Mouse (Mus musculus) liver, embryonic 14.5 days (tissue): ENCODE measurements around the gene Sdhaf3.

Experiments
- CTCF ChIP-seq: IDR thresholded peaks from 2 replicates; pipeline ENCODE4 v1.5.1; 2016; ENCODE audit warnings: antibody characterized with exemption, low read depth, control low read depth
- EP300 ChIP-seq: IDR thresholded peaks from 2 replicates; pipeline ENCODE4 v1.6.1; 2016; ENCODE audit warnings: antibody characterized with exemption, low read depth

GRCm38 (mm10) chr6:6955764-6956561 is at the start of gene Sdhaf3:
- TF ChIP-seq CTCF, result peak; percentile 21
- no peak for TF ChIP-seq EP300
